Mouse (Mus musculus) adrenal gland, postnatal 25 days (tissue): ENCODE data around the gene N4bp2. TPM values are rescaled to one million over a fixed set of nuclear protein-coding genes. Genes with fewer than 3 reads are reported as not detected.

Experiments
- DNase-seq: peaks from one replicate; pipeline ENCODE4 v3.0.0; 2021; ENCODE audit warnings: mixed read lengths
- total RNA-seq: library from RNA; stranded (reverse); gene quantifications from 2 replicates; pipeline ENCODE4 v1.2.3, GENCODE M21; 2021

N4bp2 gene
- total RNA-seq, 1 experiment from 2014 or later = 28.0 TPM

- no peak for DNase-seq
Observed at GRCm38 (mm10) chr5:65864486-65864885, 101.2 kb downstream of the N4bp2 start.

GRCm38 (mm10) chr5:65864946-65865345 is 101.6 kb downstream of the N4bp2 start:
- DNase-seq = no peak

- no peak for DNase-seq
Observed at GRCm38 (mm10) chr5:65866591-65866990, 103.3 kb downstream of the N4bp2 start.

- DNase-seq = no peak
Observed at GRCm38 (mm10) chr5:65867380-65868116, 104.2 kb downstream of the N4bp2 start.

GRCm38 (mm10) chr5:65868419-65868818 is 105.1 kb downstream of the N4bp2 start:
- DNase-seq = no peak

GRCm38 (mm10) chr5:65869660-65870059 is 106.3 kb downstream of the N4bp2 start:
- no peak for DNase-seq

- no peak for DNase-seq
Observed at GRCm38 (mm10) chr5:65871276-65871875, 108.1 kb downstream of the N4bp2 start.

- no peak for DNase-seq
Observed at GRCm38 (mm10) chr5:65873212-65873611, 109.9 kb downstream of the N4bp2 start.

GRCm38 (mm10) chr5:65875269-65875668 is 111.9 kb downstream of the N4bp2 start:
- DNase-seq = no peak

GRCm38 (mm10) chr5:65878367-65878766 is 115.0 kb downstream of the N4bp2 start:
- DNase-seq = no peak

Other genes with a start within 250 kb of the N4bp2 start
- gene Smim14, start 226.3 kb upstream of the N4bp2 start, total RNA-seq = 129 and 151 TPM in 2 replicates
- gene Ube2k, start 226.3 kb upstream of the N4bp2 start, total RNA-seq = 90.0 and 132 TPM in 2 replicates
- gene Pds5a, start 65.2 kb upstream of the N4bp2 start, total RNA-seq = 111 and 121 TPM in 2 replicates
- 0.30 TPM in 1 of 2 replicates, not detected in the other for gene Rhoh, start 97.7 kb downstream of the N4bp2 start, total RNA-seq
- not detected in 2 replicates for gene Chrna9, start 171.4 kb downstream of the N4bp2 start, total RNA-seq
- gene 9130230L23Rik, start 240.8 kb downstream of the N4bp2 start, total RNA-seq = 0.79 and 1.00 TPM in 2 replicates